Mouse (Mus musculus): ENCODE results near the gene Ddx27. TPM values are rescaled to one million over a fixed set of nuclear protein-coding genes. Genes with fewer than 3 reads are reported as not detected.

Ddx27 gene
- total RNA-seq, 1 experiment from 2014 or later: 123 TPM

- no peak for ATAC-seq (replicated peaks; ENCODE audit: low read depth, poor library complexity, severe bottlenecking)
These were observed 64.7 kb downstream of the Ddx27 start for GRCm38 (mm10) chr2:167079535-167080257.

DNA sequence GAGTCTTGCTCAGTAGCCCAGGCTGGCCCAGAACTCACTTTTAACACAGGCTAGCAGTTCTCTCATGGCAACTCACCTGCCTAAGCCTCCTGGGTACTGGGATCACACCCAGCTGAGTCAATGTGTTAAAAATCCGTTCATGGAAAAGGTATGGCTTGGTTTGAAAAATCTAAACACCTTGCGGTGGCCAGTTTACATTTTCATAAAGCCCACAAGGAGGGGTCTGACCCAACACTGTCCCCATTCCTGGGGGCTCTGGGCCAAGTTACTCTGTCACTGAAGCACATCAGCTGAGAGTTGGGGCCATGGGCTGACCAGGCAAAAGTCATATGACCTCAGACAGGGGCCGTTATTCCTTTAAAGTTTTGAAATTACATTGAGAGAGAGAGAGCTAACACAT is 65.4 kb downstream of the Ddx27 start:
- no peak for ATAC-seq (replicated peaks; ENCODE audit: low read depth, poor library complexity, severe bottlenecking)

DNA sequence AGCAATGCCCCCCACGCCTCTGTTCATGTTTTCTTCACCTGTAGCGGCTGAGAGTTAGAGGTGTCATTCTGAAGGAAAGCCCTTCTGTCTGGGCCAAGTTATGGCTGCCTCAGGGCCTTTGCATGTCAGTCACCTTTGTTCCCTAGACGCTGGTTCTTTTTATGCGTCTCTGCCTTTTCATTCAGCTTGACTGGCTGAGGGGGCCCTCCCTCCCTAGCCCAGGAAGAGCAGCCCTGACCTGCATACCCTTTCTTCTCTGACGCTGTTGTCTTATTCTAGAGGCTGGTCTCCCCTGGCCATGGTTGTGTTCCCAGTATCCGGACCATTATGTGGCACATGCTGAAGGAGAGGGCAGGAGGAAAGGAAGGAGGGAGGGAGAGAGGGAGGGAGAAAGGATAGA is 66.1 kb downstream of the Ddx27 start:
- ATAC-seq (replicated peaks; ENCODE audit: low read depth, poor library complexity, severe bottlenecking): no peak

DNA sequence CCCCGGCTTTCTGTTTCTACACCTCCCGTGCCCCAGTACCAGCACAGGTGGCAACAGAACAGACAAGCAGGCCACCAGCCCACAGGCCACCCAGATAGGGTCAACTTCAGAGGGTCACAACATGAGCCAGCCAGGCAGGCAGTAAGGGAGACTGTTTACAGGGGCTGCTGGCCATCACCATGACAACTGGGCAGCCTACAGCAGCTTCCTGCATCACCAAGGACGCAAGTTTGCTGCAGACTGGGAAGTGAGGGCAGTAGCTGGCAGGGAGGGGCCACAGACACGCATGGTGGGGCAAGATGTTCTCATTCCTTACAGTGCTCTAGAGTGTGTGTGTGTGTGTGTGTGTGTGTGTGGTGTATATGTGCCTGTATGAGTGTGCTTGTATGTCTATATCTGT is 66.6 kb downstream of the Ddx27 start:
- ATAC-seq (replicated peaks; ENCODE audit: low read depth, poor library complexity, severe bottlenecking): peak; percentile 94

Other genes starting within 250 kb of the Ddx27 start
- 0.50 and 1.6 TPM in 2 replicates for gene Trp53rkb, start 222.7 kb upstream of the Ddx27 start, total RNA-seq (2017)
- gene Arfgef2, start 209.6 kb upstream of the Ddx27 start, total RNA-seq (2017): 21.3 and 31.1 TPM in 2 replicates
- 141 and 172 TPM in 2 replicates for gene Cse1l, start 109.2 kb upstream of the Ddx27 start, total RNA-seq (2017)
- 31.3 and 56.3 TPM in 2 replicates for gene Stau1, start 18.9 kb upstream of the Ddx27 start, total RNA-seq (2017)
- 15.9 and 18.0 TPM in 2 replicates for gene Znfx1, start 47.8 kb downstream of the Ddx27 start, total RNA-seq (2017)
- 0.23 and 3.3 TPM in 2 replicates for gene Kcnb1, start 175.0 kb downstream of the Ddx27 start, total RNA-seq (2017)
- gene Ptgis, start 225.4 kb downstream of the Ddx27 start, total RNA-seq (2017): not detected in 2 replicates